Mouse (Mus musculus): ENCODE measurements around the gene Galntl6. TPM values are rescaled to one million over a fixed set of nuclear protein-coding genes. Genes with fewer than 3 reads are reported as not detected.

The Galntl6 gene
- 0.08 and 0.24 TPM in 2 replicates for polyA plus RNA-seq (2015; fragmentation: Nextera tagmentation; extraction: Ambion mirVana)

GRCm38 (mm10) chr8:58912196-58912839 is at the start of gene Galntl6:
Galntl6 (minus strand) TSS chr8:58912640.
- H3K4me3 ChIP-seq, result peak within 1 kb of the TSS; percentile 60
- peaks cover 28% of the 10 kb centered on the region for H3K27me3 ChIP-seq
- no peak for ATAC-seq (replicated peaks; ENCODE audit: insufficient number of reproducible peaks, insufficient read depth, low FRiP score, low read depth)
- H3K27ac ChIP-seq, result no peak within 1 kb of the TSS
- H3K4me2 ChIP-seq, result peak within 1 kb of the TSS; percentile 98
- peak within 1 kb of the TSS; percentile 25; the same call in 1 of the 2 replicates for H3K9ac ChIP-seq
- under 1% methylated on average over 37 of the region's 37 CpGs for WGBS
- H3K36me3 ChIP-seq, result no peaks in the 10 kb centered on the region
- peaks cover 14% of the 10 kb centered on the region for H3K4me1 ChIP-seq (replicated peaks)
- no peaks in the 10 kb centered on the region for H3K9me3 ChIP-seq (replicated peaks)

- Histone ChIP-seq H3K9ac (no peak overlapping the region), H3K4me1 (replicated peaks) (no peaks in the 10 kb centered on the region), H3K27me3 (no peaks in the 10 kb centered on the region), H3K27ac (no peak overlapping the region), H3K4me3 (no peak overlapping the region), H3K36me3 (no peaks in the 10 kb centered on the region), H3K9me3 (replicated peaks) (no peaks in the 10 kb centered on the region), H3K4me2 (no peak overlapping the region)
- WGBS, result 78% methylated on average over 5 of the region's 5 CpGs
- no peak for ATAC-seq (replicated peaks; ENCODE audit: insufficient number of reproducible peaks, insufficient read depth, low FRiP score, low read depth)
Observed at GRCm38 (mm10) chr8:58957195-58957739, 44.8 kb upstream of the Galntl6 start.

GRCm38 (mm10) chr8:58943773-58944172 is 31.3 kb upstream of the Galntl6 start:
- no peaks in the 10 kb centered on the region for H3K9me3 ChIP-seq (replicated peaks)
- H3K4me1 ChIP-seq (replicated peaks), result no peaks in the 10 kb centered on the region
- no peak overlapping the region for H3K9ac ChIP-seq
- no peak for ATAC-seq (replicated peaks; ENCODE audit: insufficient number of reproducible peaks, insufficient read depth, low FRiP score, low read depth)
- 71% methylated on average over 4 of the region's 4 CpGs for WGBS
- H3K4me2 ChIP-seq, result no peak overlapping the region
- no peak overlapping the region for H3K27ac ChIP-seq
- no peaks in the 10 kb centered on the region for H3K36me3 ChIP-seq
- H3K4me3 ChIP-seq, result no peak overlapping the region
- H3K27me3 ChIP-seq, result no peaks in the 10 kb centered on the region

GRCm38 (mm10) chr8:58931066-58931465 is 18.6 kb upstream of the Galntl6 start:
- Histone ChIP-seq H3K27ac (no peak overlapping the region), H3K9ac (no peak overlapping the region), H3K4me1 (replicated peaks) (no peaks in the 10 kb centered on the region), H3K4me2 (no peak overlapping the region), H3K36me3 (no peaks in the 10 kb centered on the region), H3K9me3 (replicated peaks) (no peaks in the 10 kb centered on the region), H3K4me3 (no peak overlapping the region), H3K27me3 (no peaks in the 10 kb centered on the region)
- ATAC-seq (replicated peaks; ENCODE audit: insufficient number of reproducible peaks, insufficient read depth, low FRiP score, low read depth), result no peak
- 67% methylated on average over 1 of the region's 1 CpGs for WGBS

GRCm38 (mm10) chr8:58915142-58915541 is 2.7 kb upstream of the Galntl6 start:
- 59% methylated on average over 2 of the region's 2 CpGs for WGBS
- peaks cover 28% of the 10 kb centered on the region for H3K27me3 ChIP-seq
- H3K27ac ChIP-seq, result no peak overlapping the region
- H3K9ac ChIP-seq, result no peak overlapping the region
- H3K36me3 ChIP-seq, result no peaks in the 10 kb centered on the region
- no peak overlapping the region for H3K4me3 ChIP-seq
- H3K4me1 ChIP-seq (replicated peaks), result peaks cover 14% of the 10 kb centered on the region
- no peaks in the 10 kb centered on the region for H3K9me3 ChIP-seq (replicated peaks)
- H3K4me2 ChIP-seq, result no peak overlapping the region
- ATAC-seq (replicated peaks; ENCODE audit: insufficient number of reproducible peaks, insufficient read depth, low FRiP score, low read depth), result no peak

- 77% methylated on average over 3 of the region's 3 CpGs for WGBS
Observed at GRCm38 (mm10) chr8:58913640-58913968, 1.2 kb upstream of the Galntl6 start.

GRCm38 (mm10) chr8:58912840-58913639 is 600 bp upstream of the Galntl6 start:
- WGBS, result 5% methylated on average over 30 of the region's 30 CpGs
- peaks cover 14% of the 10 kb centered on the region for H3K4me1 ChIP-seq (replicated peaks)
- H3K27me3 ChIP-seq, result peaks cover 28% of the 10 kb centered on the region
- peak overlapping the region; percentile 25; the same call in 1 of the 2 replicates for H3K9ac ChIP-seq
- 0 out of 2 replicates have a peak, but pooled peaks have one; percentile 43 for ATAC-seq (replicated peaks; ENCODE audit: insufficient number of reproducible peaks, insufficient read depth, low FRiP score, low read depth)
- peak overlapping the region; percentile 60 for H3K4me3 ChIP-seq
- H3K4me2 ChIP-seq, result peak overlapping the region; percentile 98
- H3K9me3 ChIP-seq (replicated peaks), result no peaks in the 10 kb centered on the region
- no peaks in the 10 kb centered on the region for H3K36me3 ChIP-seq
- no peak overlapping the region for H3K27ac ChIP-seq

More at GRCm38 (mm10) chr8:58913640-58913968, 1.2 kb upstream of the Galntl6 start:
- no peak for ATAC-seq (replicated peaks; ENCODE audit: insufficient number of reproducible peaks, insufficient read depth, low FRiP score, low read depth)
- Histone ChIP-seq H3K36me3 (no peaks in the 10 kb centered on the region), H3K9me3 (replicated peaks) (no peaks in the 10 kb centered on the region), H3K9ac (no peak overlapping the region), H3K4me1 (replicated peaks) (peaks cover 14% of the 10 kb centered on the region), H3K27ac (no peak overlapping the region), H3K4me2 (no peak overlapping the region), H3K27me3 (peaks cover 28% of the 10 kb centered on the region), H3K4me3 (no peak overlapping the region)

- Histone ChIP-seq H3K9me3 (replicated peaks) (no peaks in the 10 kb centered on the region), H3K9ac (peak within 1 kb of the TSS; percentile 25; the same call in 1 of the 2 replicates), H3K4me1 (replicated peaks) (peaks cover 14% of the 10 kb centered on the region), H3K4me2 (peak within 1 kb of the TSS; percentile 98), H3K4me3 (peak within 1 kb of the TSS; percentile 60), H3K27me3 (peaks cover 28% of the 10 kb centered on the region), H3K36me3 (no peaks in the 10 kb centered on the region), H3K27ac (no peak within 1 kb of the TSS)
- ATAC-seq (replicated peaks; ENCODE audit: insufficient number of reproducible peaks, insufficient read depth, low FRiP score, low read depth), result no peak
- WGBS, result 11% methylated on average over 14 of the region's 14 CpGs
Observed at GRCm38 (mm10) chr8:58911677-58912076, 763 bp downstream of the Galntl6 start, which contains the start of gene BC030500. BC030500 (plus strand) TSS chr8:58911755.

GRCm38 (mm10) chr8:58904465-58904864 is 8.0 kb downstream of the Galntl6 start:
- WGBS, result 37% methylated on average over 2 of the region's 2 CpGs

GRCm38 (mm10) chr8:58895960-58896359 is 16.5 kb downstream of the Galntl6 start:
- Histone ChIP-seq H3K27ac (no peak overlapping the region), H3K4me3 (no peak overlapping the region), H3K27me3 (no peaks in the 10 kb centered on the region), H3K9ac (no peak overlapping the region), H3K4me2 (no peak overlapping the region), H3K4me1 (replicated peaks) (no peaks in the 10 kb centered on the region), H3K9me3 (replicated peaks) (no peaks in the 10 kb centered on the region), H3K36me3 (no peaks in the 10 kb centered on the region)
- 55% methylated on average over 6 of the region's 6 CpGs for WGBS
- ATAC-seq (replicated peaks; ENCODE audit: insufficient number of reproducible peaks, insufficient read depth, low FRiP score, low read depth), result no peak

More at GRCm38 (mm10) chr8:58904465-58904864, 8.0 kb downstream of the Galntl6 start:
- H3K27ac ChIP-seq, result no peak overlapping the region
- ATAC-seq (replicated peaks; ENCODE audit: insufficient number of reproducible peaks, insufficient read depth, low FRiP score, low read depth), result no peak
- H3K4me3 ChIP-seq, result no peak overlapping the region
- H3K4me1 ChIP-seq (replicated peaks), result no peaks in the 10 kb centered on the region
- H3K4me2 ChIP-seq, result no peak overlapping the region
- no peaks in the 10 kb centered on the region for H3K27me3 ChIP-seq
- H3K9ac ChIP-seq, result no peak overlapping the region
- H3K36me3 ChIP-seq, result no peaks in the 10 kb centered on the region
- no peaks in the 10 kb centered on the region for H3K9me3 ChIP-seq (replicated peaks)

- Histone ChIP-seq H3K9me3 (replicated peaks) (no peaks in the 10 kb centered on the region), H3K4me2 (no peak overlapping the region), H3K27ac (no peak overlapping the region), H3K36me3 (no peaks in the 10 kb centered on the region), H3K27me3 (no peaks in the 10 kb centered on the region), H3K9ac (no peak overlapping the region), H3K4me3 (no peak overlapping the region), H3K4me1 (replicated peaks) (no peaks in the 10 kb centered on the region)
- ATAC-seq (replicated peaks; ENCODE audit: insufficient number of reproducible peaks, insufficient read depth, low FRiP score, low read depth), result no peak
- WGBS, result 88% methylated on average over 3 of the region's 3 CpGs
Observed at GRCm38 (mm10) chr8:58890591-58890990, 21.8 kb downstream of the Galntl6 start.
